Mouse (Mus musculus) retina, postnatal 1 day (tissue): Measurements from ENCODE around the gene Epha6.

Experiments
- DNase-seq: peaks from one replicate; pipeline ENCODE4 v3.0.0-alpha.2; 2012

Gene Epha6

GRCm38 (mm10) chr16:60264719-60265508 is 340.4 kb downstream of the Epha6 start:
- no peak for DNase-seq

GRCm38 (mm10) chr16:60258151-60258635 is 347.1 kb downstream of the Epha6 start:
- DNase-seq, result no peak

GRCm38 (mm10) chr16:60257623-60258022 is 347.7 kb downstream of the Epha6 start:
- DNase-seq, result no peak

GRCm38 (mm10) chr16:60257044-60257443 is 348.3 kb downstream of the Epha6 start:
- DNase-seq, result no peak

- DNase-seq, result no peak
Measured at GRCm38 (mm10) chr16:60239356-60240190, 365.8 kb downstream of the Epha6 start.

- DNase-seq, result no peak
Measured at GRCm38 (mm10) chr16:60233985-60234766, 371.2 kb downstream of the Epha6 start.

- DNase-seq, result no peak
Measured at GRCm38 (mm10) chr16:60232982-60233381, 372.3 kb downstream of the Epha6 start.

GRCm38 (mm10) chr16:60209151-60209550 is 396.2 kb downstream of the Epha6 start:
- peak; percentile 37 for DNase-seq

GRCm38 (mm10) chr16:60175580-60175979 is 429.8 kb downstream of the Epha6 start:
- peak; percentile 31 for DNase-seq

GRCm38 (mm10) chr16:60152439-60152838 is 452.9 kb downstream of the Epha6 start:
- DNase-seq, result no peak

- no peak for DNase-seq
Measured at GRCm38 (mm10) chr16:60144370-60144769, 461.0 kb downstream of the Epha6 start.

GRCm38 (mm10) chr16:60121435-60121834 is 483.9 kb downstream of the Epha6 start:
- no peak for DNase-seq

- no peak for DNase-seq
Measured at GRCm38 (mm10) chr16:60102210-60102609, 503.1 kb downstream of the Epha6 start.

- DNase-seq, result no peak
Measured at GRCm38 (mm10) chr16:60095333-60095732, 510.0 kb downstream of the Epha6 start.

- no peak for DNase-seq
Measured at GRCm38 (mm10) chr16:60086976-60087375, 518.4 kb downstream of the Epha6 start.

GRCm38 (mm10) chr16:60070457-60071112 is 534.7 kb downstream of the Epha6 start:
- DNase-seq, result no peak

- no peak for DNase-seq
Measured at GRCm38 (mm10) chr16:60043809-60044208, 561.5 kb downstream of the Epha6 start.

GRCm38 (mm10) chr16:60028381-60028780 is 577.0 kb downstream of the Epha6 start:
- no peak for DNase-seq

GRCm38 (mm10) chr16:60006857-60007568 is 598.3 kb downstream of the Epha6 start:
- no peak for DNase-seq

- peak; percentile 6 for DNase-seq
Measured at GRCm38 (mm10) chr16:59969816-59970215, 635.5 kb downstream of the Epha6 start.

GRCm38 (mm10) chr16:59955731-59956130 is 649.6 kb downstream of the Epha6 start:
- DNase-seq, result no peak

- no peak for DNase-seq
Measured at GRCm38 (mm10) chr16:59923696-59924095, 681.6 kb downstream of the Epha6 start.
